Mouse (Mus musculus) bone marrow macrophage, adult 2 months (primary cell): Measurements from ENCODE around the gene D030056L22Rik. TPM values are rescaled to one million over a fixed set of nuclear protein-coding genes. Genes with fewer than 3 reads are reported as not detected.

Source experiments
- H3K27ac ChIP-seq: 2 replicates; pipeline ENCODE4 v1.5.1; 2012; ENCODE audit warnings: low read depth, low read length; ENCODE audit not compliant: insufficient read depth
- H3K4me1 ChIP-seq: 2 replicates; pipeline ENCODE4 v1.6.1; 2012; ENCODE audit warnings: low read length; ENCODE audit not compliant: control insufficient read depth, insufficient read depth
- H3K4me3 ChIP-seq: 2 replicates; pipeline ENCODE4 v1.5.1; 2012; ENCODE audit warnings: mild to moderate bottlenecking, low read length, moderate library complexity; ENCODE audit not compliant: insufficient read depth
- CTCF ChIP-seq: IDR thresholded peaks from 2 replicates; pipeline ENCODE4 v1.5.1; 2012; ENCODE audit warnings: low read depth, mild to moderate bottlenecking, low read length, moderate library complexity
- POLR2A ChIP-seq: IDR thresholded peaks from 2 replicates; pipeline ENCODE4 v1.6.1; 2012; ENCODE audit warnings: mild to moderate bottlenecking, low read depth, low read length, borderline replicate concordance
- polyA plus RNA-seq: library from polyadenylated mRNA; stranded (reverse); fragments of >200 nt; gene quantifications from 2 replicates; pipeline ENCODE4 v1.2.4, GENCODE M21; 2012; ENCODE audit not compliant: missing spikeins, insufficient read depth, insufficient read length

Gene D030056L22Rik
- polyA plus RNA-seq, result 9.5 and 11.5 TPM in 2 replicates

DNA sequence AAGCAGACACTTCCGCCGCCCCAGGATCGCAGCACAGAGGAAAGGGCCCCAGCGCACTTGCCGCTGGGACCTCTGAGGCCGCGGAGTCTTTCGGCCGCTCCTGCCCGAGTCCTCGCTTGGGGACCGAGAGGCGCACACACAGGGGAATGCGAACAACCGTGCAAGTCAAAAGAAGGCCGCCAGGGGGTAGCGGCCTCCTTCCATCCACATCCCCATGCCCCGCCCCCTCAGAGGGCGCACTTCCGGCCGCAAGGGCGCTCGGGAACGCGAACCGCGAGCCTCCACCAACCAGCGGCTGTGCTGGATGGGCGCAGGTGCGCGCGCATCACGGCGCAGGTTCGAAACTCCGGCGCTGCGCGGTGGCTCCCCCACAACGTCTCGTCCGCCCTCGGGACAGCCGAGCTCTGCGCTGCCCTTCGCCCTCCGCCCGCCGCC is at the start of gene D030056L22Rik:
Gene D030056L22Rik, plus strand, starts transcription at position 328 of the 435 bp plus-strand sequence.
- no peak for TF ChIP-seq POLR2A
- no peak for TF ChIP-seq CTCF
- Histone ChIP-seq H3K27ac (peak within 1 kb of the TSS; percentile 95), H3K4me1 (peaks cover 13% of the 10 kb centered on the region), H3K4me3 (peak within 1 kb of the TSS; percentile 66)

DNA sequence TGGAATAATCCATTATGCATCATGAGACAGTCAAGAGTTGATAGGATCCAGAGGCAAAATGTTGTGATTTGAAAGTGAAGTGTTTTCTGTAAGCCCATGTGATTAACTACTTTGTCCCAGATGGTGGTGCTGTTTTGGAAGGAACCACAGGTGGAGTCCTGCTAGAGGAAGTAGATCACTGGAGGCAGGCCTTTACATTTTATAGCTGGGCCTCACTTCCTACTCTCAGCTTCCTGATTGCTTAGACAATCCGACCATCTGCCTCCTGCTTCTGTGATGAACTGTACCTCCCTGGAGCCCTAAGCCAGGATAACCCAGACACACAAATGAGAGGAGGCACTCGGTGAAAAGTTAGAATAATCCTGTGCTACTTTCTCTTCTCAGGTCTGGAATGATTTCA is 49.1 kb upstream of the D030056L22Rik start:
- Histone ChIP-seq H3K4me3 (no peak overlapping the region), H3K4me1 (peaks cover 7% of the 10 kb centered on the region; the same call in 1 of the 2 replicates), H3K27ac (peak overlapping the region; percentile 18)
- TF ChIP-seq POLR2A, result no peak
- TF ChIP-seq CTCF, result no peak

DNA sequence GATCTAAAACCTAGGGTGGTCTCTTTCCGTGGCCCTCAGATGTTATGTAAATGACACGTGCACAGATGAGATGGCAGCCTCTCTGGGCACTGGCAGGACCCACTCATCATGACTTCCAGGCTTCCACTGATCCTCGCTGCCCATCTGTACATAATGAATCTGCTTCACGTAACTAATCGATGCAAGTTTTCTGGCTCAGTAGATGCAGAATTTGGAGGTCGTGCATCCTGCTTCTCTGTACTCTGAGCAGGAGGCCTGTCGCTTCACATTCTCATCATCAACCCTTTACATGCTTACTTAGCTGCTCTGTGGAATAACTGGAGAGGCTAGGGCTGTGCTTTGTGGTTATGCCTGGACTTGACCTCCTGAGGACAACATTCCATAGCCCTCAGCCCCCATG is 46.0 kb upstream of the D030056L22Rik start:
- no peak overlapping the region for H3K4me3 ChIP-seq
- peaks cover 10% of the 10 kb centered on the region for H3K4me1 ChIP-seq
- no peak for TF ChIP-seq CTCF
- TF ChIP-seq POLR2A, result no peak
- no peak overlapping the region for H3K27ac ChIP-seq

DNA sequence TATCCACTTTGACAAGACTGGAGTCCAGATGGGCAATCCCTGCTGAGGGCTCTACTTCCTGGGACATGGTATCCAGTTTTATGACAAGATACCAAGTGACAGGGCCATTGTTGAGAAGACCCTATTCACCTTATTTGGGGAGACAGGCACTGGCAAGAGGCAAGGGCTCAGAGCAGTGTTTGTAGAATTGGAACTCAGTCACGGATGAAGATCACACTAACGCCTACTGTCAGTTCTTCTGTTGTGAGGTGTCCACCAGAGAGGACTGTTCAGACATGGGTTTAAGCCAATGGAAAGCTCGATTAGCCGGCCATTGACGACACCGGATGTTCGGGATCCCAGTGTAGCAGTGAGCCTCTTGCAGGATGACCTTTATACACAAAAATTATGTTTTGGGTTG is 43.4 kb upstream of the D030056L22Rik start:
- Histone ChIP-seq H3K27ac (no peak overlapping the region), H3K4me3 (no peak overlapping the region), H3K4me1 (peaks cover 21% of the 10 kb centered on the region)
- no peak for TF ChIP-seq CTCF
- TF ChIP-seq POLR2A, result no peak

DNA sequence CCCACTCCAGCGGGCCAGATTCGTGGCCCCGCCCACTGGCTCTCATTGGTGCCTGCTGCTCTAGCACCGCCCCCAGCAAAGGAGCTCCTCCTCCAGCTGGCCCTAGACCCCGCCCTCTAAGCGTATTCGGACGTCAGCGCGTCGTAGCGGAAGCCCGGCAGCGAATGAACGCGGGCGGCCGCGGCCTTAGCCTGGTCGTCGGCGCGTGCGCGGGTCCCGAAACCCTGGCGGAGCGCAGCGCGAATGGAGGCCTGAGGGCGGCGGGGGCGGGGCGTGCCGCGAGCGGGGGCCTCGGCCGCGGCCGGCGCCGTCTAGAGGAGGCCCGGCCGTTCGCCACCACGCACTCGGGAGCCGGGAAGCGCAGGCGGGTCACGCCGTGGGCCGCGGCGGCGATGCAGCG is 42.4 kb upstream of the D030056L22Rik start, which contains the start of gene Carnmt1:
Gene Carnmt1, plus strand, starts transcription at position 157 of the 400 bp plus-strand sequence.
- Histone ChIP-seq H3K4me3 (peak within 1 kb of the TSS; percentile 72), H3K27ac (peak within 1 kb of the TSS; percentile 58), H3K4me1 (peaks cover 21% of the 10 kb centered on the region)
- no peak for TF ChIP-seq POLR2A
- no peak for TF ChIP-seq CTCF

DNA sequence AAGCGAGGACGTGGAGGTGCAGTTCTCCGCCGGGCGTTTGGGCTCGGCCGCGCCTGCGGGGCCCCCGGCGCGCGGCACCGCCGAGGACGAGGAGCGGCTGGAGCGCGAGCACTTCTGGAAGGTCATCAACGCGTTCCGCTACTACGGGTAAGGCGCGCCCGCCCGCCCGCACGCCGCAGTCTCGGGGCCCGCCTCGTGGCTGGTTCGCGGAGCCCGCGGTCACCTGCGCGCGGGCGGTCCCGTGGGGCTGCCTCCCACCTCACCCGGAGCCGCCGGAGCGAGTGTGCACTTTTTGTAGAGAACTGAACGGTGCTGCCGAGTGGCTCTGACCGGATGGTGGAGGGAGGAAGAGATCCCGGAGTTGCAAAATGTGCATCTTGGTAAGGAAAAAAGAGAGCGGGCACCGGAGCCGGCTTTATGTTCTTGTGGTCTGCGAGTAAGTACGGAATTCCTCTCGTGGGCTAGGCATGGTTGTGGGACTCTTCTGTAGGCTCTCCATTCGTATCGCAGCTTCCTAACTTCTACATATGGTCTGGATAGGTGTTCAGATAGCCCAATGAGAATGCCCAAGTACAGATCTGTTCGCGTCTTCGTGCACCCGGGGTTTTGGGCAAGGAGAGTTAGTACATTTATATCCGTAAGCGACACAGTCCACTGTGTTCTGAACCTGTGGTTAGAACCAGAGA is 41.8 kb upstream of the D030056L22Rik start:
- TF ChIP-seq CTCF (no peak), POLR2A (no peak)
- Histone ChIP-seq H3K27ac (peak overlapping the region; percentile 58), H3K4me3 (peak overlapping the region; percentile 72), H3K4me1 (peaks cover 21% of the 10 kb centered on the region)

DNA sequence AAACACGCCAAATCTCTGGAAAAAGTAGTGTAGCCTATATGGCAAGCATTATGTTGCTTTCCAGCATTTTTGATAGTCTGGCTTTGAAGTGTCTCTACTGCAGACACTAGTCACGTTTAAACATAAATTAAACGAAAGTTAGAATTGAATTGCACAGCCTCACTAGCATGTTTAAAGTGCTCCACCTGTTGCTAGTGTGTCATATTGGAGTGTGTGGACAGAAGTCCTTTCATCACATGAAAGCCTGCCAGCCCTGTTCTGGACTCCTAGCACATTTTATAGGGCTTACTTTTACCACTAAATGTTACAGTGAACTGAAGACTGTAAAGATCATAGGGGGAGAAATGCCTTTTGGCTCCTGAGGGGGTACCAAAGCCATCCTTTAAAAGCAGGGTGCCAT is 40.5 kb upstream of the D030056L22Rik start:
- Histone ChIP-seq H3K4me1 (peaks cover 21% of the 10 kb centered on the region), H3K4me3 (no peak overlapping the region)
- TF ChIP-seq CTCF (no peak), POLR2A (no peak)

DNA sequence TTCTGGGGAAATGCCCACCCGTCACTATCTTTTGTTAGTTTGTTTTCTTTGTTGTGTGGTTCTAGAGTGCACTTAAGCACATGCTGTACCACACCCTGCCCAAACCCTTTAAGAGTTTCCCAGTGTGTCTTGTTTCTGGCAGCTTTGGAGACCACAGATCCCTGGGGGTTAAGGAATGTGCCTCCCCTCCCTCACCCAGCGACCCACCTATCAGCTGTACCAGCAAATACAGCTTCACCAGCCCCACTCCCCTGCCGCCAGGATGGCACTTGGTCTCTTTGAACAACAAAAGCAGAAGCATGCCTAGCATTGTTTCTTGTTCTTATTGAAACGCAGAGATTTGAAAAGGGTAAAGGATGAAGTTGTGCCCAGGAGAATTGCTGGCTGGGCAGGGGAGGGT is 39.9 kb upstream of the D030056L22Rik start:
- no peak overlapping the region for H3K4me3 ChIP-seq
- no peak overlapping the region for H3K27ac ChIP-seq
- TF ChIP-seq POLR2A, result no peak
- no peak for TF ChIP-seq CTCF
- H3K4me1 ChIP-seq, result peaks cover 21% of the 10 kb centered on the region

More for the DNA sequence above, 40.5 kb upstream of the D030056L22Rik start:
- H3K27ac ChIP-seq, result no peak overlapping the region

DNA sequence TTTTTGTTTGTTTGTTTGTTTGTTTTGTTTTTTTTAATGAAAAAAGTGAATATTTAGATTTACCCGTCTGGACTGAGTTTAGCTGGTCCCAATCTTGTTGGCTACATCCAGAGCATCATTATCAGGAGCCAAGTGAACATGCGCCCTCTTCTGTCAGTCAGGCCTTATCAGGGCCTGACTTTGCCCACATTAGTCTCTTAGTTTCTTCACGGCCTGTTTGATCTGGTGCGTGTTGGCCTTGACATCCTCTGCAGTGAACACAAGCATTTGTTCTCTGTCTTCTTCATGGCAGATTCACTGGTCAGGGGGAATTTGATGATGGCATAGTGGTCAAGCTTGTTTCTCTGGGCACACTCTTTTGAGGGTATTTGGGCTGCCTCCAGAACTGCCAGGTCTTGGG is 30.9 kb upstream of the D030056L22Rik start:
- no peak overlapping the region for H3K27ac ChIP-seq
- H3K4me3 ChIP-seq, result no peak overlapping the region
- no peak for TF ChIP-seq POLR2A
- TF ChIP-seq CTCF, result no peak
- no peaks in the 10 kb centered on the region for H3K4me1 ChIP-seq

DNA sequence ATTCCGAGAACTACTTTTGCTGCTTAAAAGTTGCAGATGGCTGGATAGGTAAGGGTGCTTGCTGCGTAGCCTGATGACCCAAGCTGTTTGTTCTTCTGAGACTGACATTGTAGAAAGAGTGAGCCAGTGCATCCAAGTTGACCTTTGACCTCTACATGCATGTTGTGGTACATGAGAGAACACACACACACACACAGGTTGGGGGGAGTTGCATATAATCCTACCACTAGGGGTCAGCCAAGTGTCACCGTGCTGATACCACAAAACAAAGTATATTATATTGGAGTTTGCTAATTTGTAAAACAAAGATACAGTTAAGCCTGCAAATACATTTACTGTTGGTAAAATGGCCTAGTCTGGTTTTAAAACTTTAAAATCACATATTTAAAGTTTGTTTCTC is 25.4 kb upstream of the D030056L22Rik start:
- Histone ChIP-seq H3K4me1 (no peaks in the 10 kb centered on the region), H3K27ac (no peak overlapping the region), H3K4me3 (no peak overlapping the region)
- TF ChIP-seq POLR2A (no peak), CTCF (no peak)

DNA sequence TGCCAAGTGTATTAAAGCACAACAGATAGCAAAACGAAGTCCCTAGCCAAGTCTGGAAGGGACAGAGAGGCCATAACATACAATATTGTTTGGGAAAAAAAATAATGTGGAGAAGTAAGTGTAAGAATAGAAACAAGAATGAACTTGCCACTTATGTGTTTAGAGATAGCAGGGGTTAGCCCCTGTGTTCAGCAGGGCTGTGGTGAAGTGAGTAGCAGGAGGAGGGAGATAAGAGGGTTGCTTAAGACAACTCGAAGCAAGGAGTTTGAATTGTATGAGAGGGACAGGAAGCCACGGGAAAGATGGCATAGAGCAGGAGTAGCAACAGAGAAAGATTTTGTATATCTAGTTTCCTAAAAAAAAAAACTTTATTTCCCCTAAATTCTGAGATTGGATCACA is 20.8 kb upstream of the D030056L22Rik start:
- Histone ChIP-seq H3K27ac (no peak overlapping the region), H3K4me3 (no peak overlapping the region), H3K4me1 (no peaks in the 10 kb centered on the region)
- TF ChIP-seq CTCF, result no peak
- TF ChIP-seq POLR2A, result no peak

DNA sequence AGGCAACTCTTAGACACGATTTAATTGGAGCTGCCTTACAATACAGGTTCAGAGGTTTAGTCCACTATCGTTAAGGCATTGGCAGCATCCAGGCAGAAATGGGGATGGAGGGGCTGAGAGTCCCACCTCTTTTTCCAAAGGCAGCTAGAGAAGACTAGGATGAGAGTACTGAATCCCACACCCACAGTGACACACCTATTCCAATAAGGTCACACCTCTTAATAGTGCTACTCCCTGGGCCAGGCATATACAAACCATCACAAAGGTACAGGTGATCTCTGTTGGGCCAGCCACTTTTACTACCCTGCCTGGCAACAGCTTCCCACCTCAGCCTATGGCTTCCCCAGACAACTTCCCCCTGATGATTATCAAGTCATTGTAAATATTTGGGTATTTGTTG is 20.2 kb upstream of the D030056L22Rik start:
- no peak for TF ChIP-seq POLR2A
- TF ChIP-seq CTCF, result no peak
- H3K4me3 ChIP-seq, result no peak overlapping the region
- H3K4me1 ChIP-seq, result no peaks in the 10 kb centered on the region
- H3K27ac ChIP-seq, result no peak overlapping the region
